Mouse (Mus musculus) MEL (cell line): Measurements from ENCODE around the gene Alx3. TPM values are rescaled to one million over a fixed set of nuclear protein-coding genes. Genes with fewer than 3 reads are reported as not detected.

Source experiments
- DNase-seq: peaks from one replicate; pipeline ENCODE4 v3.0.0; 2011; ENCODE audit warnings: low read depth, low spot score
- H3K27ac ChIP-seq: 2 replicates; pipeline ENCODE4 v1.5.1; 2012; ENCODE audit warnings: low read depth, mild to moderate bottlenecking, control low read depth, low read length, moderate library complexity; ENCODE audit not compliant: control insufficient read depth
- H3K27me3 ChIP-seq, 2 experiments: fragments of 150-350 bp in 1 of 2; sonication (generic) in 1 of 2; 2 replicates each; pipeline ENCODE4 v1.6.1; 2012; ENCODE audit warnings: low read length in 2 of 2, mild to moderate bottlenecking in 2 of 2, improper control_type of control experiment in 1 of 2, moderate library complexity in 1 of 2; ENCODE audit not compliant: insufficient read depth in 2 of 2, control insufficient read depth in 1 of 2
- H3K36me3 ChIP-seq, 2 experiments: 2 replicates each; pipeline ENCODE4 v1.6.1; 2012 to 2014; ENCODE audit warnings: low read length in 2 of 2, improper control_type of control experiment in 1 of 2, inconsistent platforms in 1 of 2, mild to moderate bottlenecking in 1 of 2; ENCODE audit not compliant: insufficient read depth in 2 of 2, control insufficient read depth in 1 of 2
- H3K4me1 ChIP-seq, 2 experiments: fragments of 150-350 bp in 1 of 2; sonication (generic) in 1 of 2; 2 replicates each; pipeline ENCODE4 v1.6.1; 2012; ENCODE audit warnings: low read length in 2 of 2, improper control_type of control experiment in 1 of 2, mild to moderate bottlenecking in 1 of 2; ENCODE audit not compliant: insufficient read depth in 2 of 2, control insufficient read depth in 1 of 2
- H3K4me3 ChIP-seq, 2 experiments: fragments of 150-350 bp in 1 of 2; sonication (generic) in 1 of 2; 2 replicates each; pipeline ENCODE4 v1.5.1; 2012; ENCODE audit warnings: low read depth in 2 of 2, low read length in 2 of 2, mild to moderate bottlenecking in 2 of 2, moderate library complexity in 2 of 2, control low read depth in 1 of 2, improper control_type of control experiment in 1 of 2; ENCODE audit not compliant: control insufficient read depth in 1 of 2, insufficient read depth in 1 of 2
- H3K79me2 ChIP-seq: 2 replicates; pipeline ENCODE4 v1.6.1; 2012; ENCODE audit warnings: mild to moderate bottlenecking, low read length, moderate library complexity; ENCODE audit not compliant: control insufficient read depth, poor library complexity, insufficient read depth
- H3K9ac ChIP-seq: 2 replicates; pipeline ENCODE4 v1.6.1; 2012; ENCODE audit warnings: low read depth, mild to moderate bottlenecking, control low read depth, low read length, moderate library complexity; ENCODE audit not compliant: control insufficient read depth, poor library complexity, severe bottlenecking
- H3K9me3 ChIP-seq: fragments of 150-350 bp; sonication (generic); replicated peaks from 2 replicates; pipeline ENCODE4 v1.6.1; 2012; ENCODE audit warnings: mild to moderate bottlenecking, low read length, improper control_type of control experiment, moderate library complexity; ENCODE audit not compliant: insufficient read depth
- CHD2 ChIP-seq: IDR thresholded peaks from 2 replicates; pipeline ENCODE4 v1.6.1; 2011; ENCODE audit warnings: low read length, improper control_type of control experiment
- MAX ChIP-seq: IDR thresholded peaks from 2 replicates; pipeline ENCODE4 v1.6.1; 2011; ENCODE audit warnings: low read length, improper control_type of control experiment
- MAZ ChIP-seq: IDR thresholded peaks from 2 replicates; pipeline ENCODE4 v1.6.1; 2012; ENCODE audit warnings: low read depth, mild to moderate bottlenecking, inconsistent platforms, low read length, improper control_type of control experiment
- MEF2A ChIP-seq: IDR thresholded peaks from 2 replicates; pipeline ENCODE4 v1.6.1; 2014; ENCODE audit warnings: low read depth, mild to moderate bottlenecking, inconsistent platforms, low read length, improper control_type of control experiment; ENCODE audit not compliant: poor library complexity, insufficient replicate concordance, severe bottlenecking; ENCODE audit errors: extremely low read depth
- MYB ChIP-seq: IDR thresholded peaks from 2 replicates; pipeline ENCODE4 v1.6.1; 2011; ENCODE audit warnings: mild to moderate bottlenecking, low read depth, low read length, improper control_type of control experiment
- NELFE ChIP-seq: IDR thresholded peaks from 2 replicates; pipeline ENCODE4 v1.6.1; 2011; ENCODE audit warnings: low read depth, low read length, improper control_type of control experiment
- POLR2A ChIP-seq, 2 experiments: IDR thresholded peaks; 2 replicates each; pipeline ENCODE4 v1.6.1; 2011 to 2012; ENCODE audit warnings: low read length in 2 of 2, mild to moderate bottlenecking in 2 of 2, control low read depth in 1 of 2, improper control_type of control experiment in 1 of 2, low read depth in 1 of 2, moderate library complexity in 1 of 2; ENCODE audit not compliant: control insufficient read depth in 1 of 2, insufficient read depth in 1 of 2, poor library complexity in 1 of 2
- SIN3A ChIP-seq: IDR thresholded peaks from 2 replicates; pipeline ENCODE4 v1.6.1; 2012; ENCODE audit warnings: low read length, improper control_type of control experiment, inconsistent platforms
- TAL1 ChIP-seq: IDR thresholded peaks from 2 replicates; pipeline ENCODE4 v1.6.1; 2012; ENCODE audit warnings: mild to moderate bottlenecking, inconsistent platforms, low read length, moderate library complexity, mixed read lengths
- TBP ChIP-seq: IDR thresholded peaks from 2 replicates; pipeline ENCODE4 v1.8.0; 2011; ENCODE audit warnings: low read depth, low read length, improper control_type of control experiment
- UBTF ChIP-seq: IDR thresholded peaks from 2 replicates; pipeline ENCODE4 v1.6.1; 2012; ENCODE audit warnings: low read depth, mild to moderate bottlenecking, inconsistent platforms, low read length, improper control_type of control experiment, moderate library complexity, borderline replicate concordance; ENCODE audit not compliant: insufficient read depth
- USF1 ChIP-seq: IDR thresholded peaks from 2 replicates; pipeline ENCODE4 v1.6.1; 2014; ENCODE audit warnings: low read depth, mild to moderate bottlenecking, inconsistent platforms, low read length, improper control_type of control experiment, moderate library complexity
- ZMIZ1 ChIP-seq: IDR thresholded peaks from 2 replicates; pipeline ENCODE4 v1.6.1; 2012; ENCODE audit warnings: low read depth, mild to moderate bottlenecking, inconsistent platforms, low read length, improper control_type of control experiment, moderate library complexity
- polyA plus RNA-seq, 2 experiments: library from polyadenylated mRNA; stranded (reverse) in 1 of 2; unstranded in 1 of 2; fragments of >175 nt in 1 of 2; fragments of >200 nt in 1 of 2; gene quantifications; 2 replicates each; pipeline versions ENCODE4 v1.2.1 to v1.2.4; 2012; ENCODE audit warnings: low replicate concordance in 2 of 2, low read depth in 1 of 2; ENCODE audit not compliant: insufficient read length in 2 of 2, insufficient read depth in 1 of 2, missing spikeins in 1 of 2
- total RNA-seq: library from RNA; depleted of rRNA; stranded (reverse); fragments of 300-350 nt; gene quantifications from 2 replicates; pipeline ENCODE4 v1.2.3, GENCODE M21; 2012

Gene Alx3
- total and polyA plus RNA-seq, 3 experiments: not detected

DNA sequence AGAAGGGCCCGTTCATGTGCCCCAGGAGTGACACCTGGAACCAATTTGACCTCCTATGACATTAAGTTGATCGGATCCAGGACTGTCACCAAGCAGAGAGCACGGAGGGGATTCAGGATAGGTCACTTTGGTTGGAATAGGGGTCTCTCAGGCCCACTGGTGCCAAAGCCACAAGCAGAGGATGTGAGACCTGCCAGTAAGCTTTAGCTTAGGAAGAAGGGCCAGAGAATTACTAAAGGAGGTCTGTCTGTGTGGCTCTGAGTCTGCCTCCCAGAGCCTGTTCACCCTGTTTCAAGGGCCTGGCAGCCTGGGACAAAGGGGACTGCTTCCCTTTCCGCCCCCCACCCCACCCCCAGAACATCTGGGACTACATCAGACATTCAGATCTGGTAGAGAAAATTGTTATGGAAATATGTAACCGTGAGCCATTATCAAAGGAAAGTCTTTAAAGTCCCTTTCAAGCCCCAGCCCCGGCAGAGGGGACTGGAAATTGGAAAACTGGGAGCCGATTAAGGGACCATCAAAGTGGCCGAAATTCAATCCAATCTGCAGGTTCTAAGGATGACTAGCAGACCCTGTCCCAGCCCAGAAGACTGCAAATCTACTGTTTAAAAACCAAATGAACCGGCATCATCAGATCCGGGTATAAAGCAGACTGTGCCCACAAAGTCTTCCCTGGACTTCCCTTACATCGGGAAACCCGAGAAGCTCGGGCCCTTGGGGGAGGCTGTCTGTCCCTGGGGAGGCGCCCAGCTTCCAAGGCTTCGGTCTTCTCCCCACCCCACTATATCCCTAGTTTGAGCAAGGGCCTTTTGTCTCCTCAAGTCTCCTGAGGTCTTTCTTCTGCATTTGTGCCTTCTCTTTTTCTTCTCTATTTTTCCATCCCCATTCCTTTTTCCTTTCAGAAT is 13.5 kb upstream of the Alx3 start:
- no peaks in the 10 kb centered on the region for H3K36me3 ChIP-seq
- H3K27me3 ChIP-seq: peaks cover 7 to 20% of the 10 kb centered on the region in 2 experiments
- TF ChIP-seq MAZ: no peak
- TF ChIP-seq USF1: no peak
- no peak for TF ChIP-seq NELFE
- no peak for TF ChIP-seq ZMIZ1

DNA sequence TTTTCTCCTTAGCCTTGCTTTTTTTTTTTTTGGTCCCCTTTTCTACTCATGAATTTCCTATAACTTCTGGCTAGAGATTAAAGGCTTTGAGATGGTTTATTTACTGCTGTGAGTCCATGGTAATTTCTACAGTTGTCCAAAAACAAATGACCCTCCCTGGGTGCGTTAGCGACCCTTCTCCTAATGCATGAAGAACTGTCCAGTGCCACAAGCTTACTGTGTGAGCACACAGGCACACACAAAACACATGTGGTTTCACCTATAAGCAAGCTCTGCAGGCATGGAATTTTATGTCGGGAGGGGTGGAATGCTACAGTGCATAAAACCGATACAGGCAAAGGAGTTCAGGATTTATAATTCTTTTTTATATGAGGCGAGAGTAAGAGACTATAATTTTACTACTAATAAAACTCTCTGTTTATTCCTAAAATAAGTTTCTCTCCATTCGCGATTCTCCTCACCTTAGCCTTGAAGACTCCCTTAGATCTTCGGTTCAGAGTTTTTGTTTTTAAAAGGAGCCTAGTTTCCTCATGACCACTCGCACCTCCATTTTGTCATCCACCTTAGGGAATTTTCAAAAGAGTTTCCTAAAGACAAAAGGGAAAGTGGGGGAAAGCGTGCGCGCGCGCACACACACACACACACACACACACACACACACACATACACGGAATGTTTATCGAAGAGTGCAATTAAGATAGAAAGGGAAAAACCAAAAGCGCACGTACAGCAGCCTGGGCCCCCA is 12.5 kb upstream of the Alx3 start:
- no peak overlapping the region for H3K9ac ChIP-seq
- H3K79me2 ChIP-seq: no peaks in the 10 kb centered on the region
- DNase-seq: no peak
- H3K4me3 ChIP-seq: no peak overlapping the region
- H3K27me3 ChIP-seq: peaks cover 12 to 21% of the 10 kb centered on the region in 2 experiments
- H3K36me3 ChIP-seq: no peaks in the 10 kb centered on the region
- no peak overlapping the region for H3K27ac ChIP-seq
- no peaks in the 10 kb centered on the region for H3K4me1 ChIP-seq
- no peak for TF ChIP-seq CHD2
- no peak for TF ChIP-seq USF1
- TF ChIP-seq POLR2A (IDR thresholded peaks at IDR 0.05; ENCODE audit: control insufficient read depth in 1 of 2, insufficient read depth in 1 of 2, low read depth in 1 of 2, low read length in 2 of 2, poor library complexity in 1 of 2): no peak
- TF ChIP-seq MYB: no peak
- TF ChIP-seq SIN3A: no peak
- TF ChIP-seq MAX: no peak
- TF ChIP-seq TBP: no peak
- TF ChIP-seq NELFE: no peak
- no peak for TF ChIP-seq MEF2A
- no peak for TF ChIP-seq UBTF
- no peak for TF ChIP-seq TAL1
- no peaks in the 10 kb centered on the region for H3K9me3 ChIP-seq

More for the DNA sequence above, 13.5 kb upstream of the Alx3 start:
- no peaks in the 10 kb centered on the region for H3K79me2 ChIP-seq
- no peak overlapping the region for H3K27ac ChIP-seq
- H3K4me1 ChIP-seq: no peaks in the 10 kb centered on the region
- no peak overlapping the region for H3K4me3 ChIP-seq
- no peak overlapping the region for H3K9ac ChIP-seq
- DNase-seq: no peak
- no peaks in the 10 kb centered on the region for H3K9me3 ChIP-seq
